Mouse (Mus musculus): Measurements from ENCODE around the gene Vmn1r126. TPM values are rescaled to one million over a fixed set of nuclear protein-coding genes. Genes with fewer than 3 reads are reported as not detected.

Gene Vmn1r126
- polyA plus RNA-seq (2012; rRNA removed) = not detected in 2 replicates

GRCm38 (mm10) chr7:21301367-21301766 lies at the start of gene Vmn1r126:
Vmn1r126 (minus strand) TSS chr7:21301467.

GRCm38 (mm10) chr7:21349073-21349472 lies 47.8 kb upstream of the Vmn1r126 start, which contains the start of gene Vmn1r128:
Vmn1r128 (plus strand) TSS chr7:21349373.

GRCm38 (mm10) chr7:21319761-21320160 lies 18.5 kb upstream of the Vmn1r126 start, which contains the start of gene Vmn1r127:
Vmn1r127 (minus strand) TSS chr7:21319861.

GRCm38 (mm10) chr7:21271879-21272278 lies 29.4 kb downstream of the Vmn1r126 start, which contains the start of gene Vmn1r125:
Vmn1r125 (plus strand) TSS chr7:21272179.

GRCm38 (mm10) chr7:21260517-21260916 lies 40.8 kb downstream of the Vmn1r126 start, which contains the start of gene Vmn1r124:
Vmn1r124 (minus strand) TSS chr7:21260617.

Other genes with a start within 250 kb of the Vmn1r126 start
- not detected in 2 replicates for gene Vmn1r120, start 247.7 kb downstream of the Vmn1r126 start, polyA plus RNA-seq (2012; rRNA removed)
- gene Vmn1r121, start 203.0 kb downstream of the Vmn1r126 start, polyA plus RNA-seq (2012; rRNA removed) = not detected in 2 replicates
- not detected in 2 replicates for gene Vmn1r122, start 167.3 kb downstream of the Vmn1r126 start, polyA plus RNA-seq (2012; rRNA removed)
- not detected in 2 replicates for gene Vmn1r123, start 139.3 kb downstream of the Vmn1r126 start, polyA plus RNA-seq (2012; rRNA removed)
- gene Gm5157, start 111.0 kb downstream of the Vmn1r126 start, polyA plus RNA-seq (2012; rRNA removed) = not detected in 2 replicates
- gene Vmn1r124, start 40.9 kb downstream of the Vmn1r126 start, polyA plus RNA-seq (2012; rRNA removed) = not detected in 2 replicates
- gene Vmn1r125, start 29.3 kb downstream of the Vmn1r126 start, polyA plus RNA-seq (2012; rRNA removed) = not detected in 2 replicates
- gene Vmn1r127, start 18.4 kb upstream of the Vmn1r126 start, polyA plus RNA-seq (2012; rRNA removed) = not detected in 2 replicates
- gene Vmn1r128, start 47.9 kb upstream of the Vmn1r126 start, polyA plus RNA-seq (2012; rRNA removed) = not detected in 2 replicates
- not detected in 2 replicates for gene Vmn1r129, start 59.8 kb upstream of the Vmn1r126 start, polyA plus RNA-seq (2012; rRNA removed)
- gene Gm6882, start 131.3 kb upstream of the Vmn1r126 start, polyA plus RNA-seq (2012; rRNA removed) = not detected in 2 replicates
- gene Vmn1r130, start 210.3 kb upstream of the Vmn1r126 start, polyA plus RNA-seq (2012; rRNA removed) = not detected in 2 replicates
- gene Vmn1r131, start 244.6 kb upstream of the Vmn1r126 start, polyA plus RNA-seq (2012; rRNA removed) = not detected in 2 replicates

Data from liver, embryonic 14 days (tissue).